Mouse (Mus musculus) gastrocnemius, postnatal 25 days (tissue): ENCODE measurements at regions not wholly inside any gene's neighbourhood (a gene's known extent, or its start where the extent isn't known, plus 50 kb on each side); places are given as distances from the start of the nearest gene placed in this dataset.

ENCODE experiments used
- DNase-seq: peaks from one replicate; pipeline ENCODE4 v3.0.0; 2022

- DNase-seq: no peak
These were observed 784.2 kb upstream of the Lrrc6 start for GRCm38 (mm10) chr15:67284941-67285340.

DNA sequence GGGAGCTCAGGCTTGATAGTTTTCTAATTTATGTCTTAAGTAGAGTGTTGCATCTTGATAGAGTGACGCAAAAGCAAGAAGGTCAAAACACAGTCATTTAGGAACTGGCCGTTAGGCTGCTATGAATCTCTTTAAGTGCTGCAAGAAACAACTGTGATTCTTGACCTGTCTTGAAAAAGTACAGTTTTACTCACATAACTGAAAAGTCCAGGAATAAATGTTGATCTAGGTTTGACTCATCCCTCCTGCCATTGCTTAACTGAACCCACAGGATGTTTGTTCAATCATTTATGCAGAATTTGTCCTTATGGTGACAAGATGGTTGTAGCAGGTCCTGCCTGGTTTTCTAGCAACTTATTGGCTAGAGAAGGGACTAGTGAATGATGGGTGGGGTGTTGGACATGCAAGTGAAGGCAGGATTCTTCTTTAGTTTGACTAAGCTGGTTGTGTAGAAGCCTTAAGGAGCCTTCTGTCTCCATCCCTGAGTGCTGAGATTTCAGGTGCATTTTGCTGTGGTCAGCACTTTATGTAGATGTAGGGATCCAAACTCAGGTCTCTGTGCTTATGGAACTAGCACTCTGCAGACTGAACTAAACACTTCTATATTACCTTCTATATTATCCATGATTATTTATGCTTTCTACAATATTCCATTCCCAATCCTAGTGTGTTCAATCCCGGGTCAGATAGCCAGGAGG is 782.7 kb upstream of the Lrrc6 start:
- no peak for DNase-seq

DNA sequence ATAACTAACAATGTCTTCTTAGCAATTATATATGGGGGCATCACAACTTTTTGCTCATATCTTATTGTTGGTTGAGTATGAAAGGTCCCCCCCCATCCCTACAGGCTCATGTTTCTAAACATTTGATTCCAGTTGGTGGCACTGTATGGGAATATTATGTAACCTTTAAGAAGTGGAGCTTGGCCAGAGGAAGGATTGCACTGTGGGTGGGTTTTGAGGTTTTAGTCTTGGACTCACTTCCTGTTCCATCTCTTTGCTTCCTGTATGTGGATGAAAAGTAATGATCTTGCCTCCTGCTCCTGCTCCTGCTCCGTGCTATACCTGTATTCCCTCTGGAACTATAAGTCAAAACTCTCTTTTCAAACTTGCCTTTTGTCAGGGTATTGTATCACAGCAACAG is 778.2 kb upstream of the Lrrc6 start:
- DNase-seq: no peak

GRCm38 (mm10) chr15:67275058-67275457 is 774.3 kb upstream of the Lrrc6 start:
- no peak for DNase-seq

GRCm38 (mm10) chr15:67272397-67272796 is 771.7 kb upstream of the Lrrc6 start:
- no peak for DNase-seq

GRCm38 (mm10) chr15:67263723-67264122 is 763.0 kb upstream of the Lrrc6 start:
- DNase-seq: no peak

- DNase-seq: no peak
These were observed 762.6 kb upstream of the Lrrc6 start for GRCm38 (mm10) chr15:67263313-67263712.

DNA sequence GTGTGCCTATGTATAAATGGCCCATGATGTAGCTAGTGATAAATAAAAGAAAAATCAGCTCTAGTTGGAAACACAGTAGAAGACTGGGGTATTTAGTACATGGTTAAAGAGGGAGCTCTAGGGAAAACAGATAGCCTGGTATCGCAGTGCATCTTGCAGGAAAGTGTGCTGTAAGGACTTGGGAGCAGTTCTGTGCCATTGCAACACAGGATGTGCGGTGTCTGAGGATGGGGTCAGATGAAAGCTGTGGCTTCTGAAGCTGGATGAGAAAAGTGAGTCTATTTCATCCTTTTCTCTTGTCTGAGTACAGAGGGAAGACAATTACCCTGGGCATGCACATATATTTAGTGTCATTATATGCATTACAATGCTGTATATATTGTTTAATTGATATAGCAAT is 761.6 kb upstream of the Lrrc6 start:
- DNase-seq: no peak

DNA sequence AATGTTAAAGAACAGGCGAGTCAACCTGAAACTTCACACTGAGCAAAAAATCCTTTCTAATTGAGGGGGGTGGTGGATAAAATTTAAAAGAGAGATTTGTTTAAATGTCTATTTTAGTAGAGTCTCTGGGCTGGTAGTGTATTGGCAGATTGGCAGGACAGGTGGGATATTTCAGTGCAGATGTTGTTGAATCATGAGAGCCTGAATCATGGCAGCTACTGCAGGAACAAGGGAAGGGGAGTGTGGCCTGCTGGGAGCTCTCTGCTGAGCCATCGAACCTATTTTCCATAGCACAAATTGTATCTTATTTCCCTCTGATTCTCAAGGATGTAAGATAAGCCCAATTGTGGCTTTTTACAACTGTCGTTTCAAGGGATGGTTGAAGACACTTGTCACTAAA is 760.0 kb upstream of the Lrrc6 start:
- no peak for DNase-seq

- no peak for DNase-seq
These were observed 748.4 kb upstream of the Lrrc6 start for GRCm38 (mm10) chr15:67249147-67249546.

DNA sequence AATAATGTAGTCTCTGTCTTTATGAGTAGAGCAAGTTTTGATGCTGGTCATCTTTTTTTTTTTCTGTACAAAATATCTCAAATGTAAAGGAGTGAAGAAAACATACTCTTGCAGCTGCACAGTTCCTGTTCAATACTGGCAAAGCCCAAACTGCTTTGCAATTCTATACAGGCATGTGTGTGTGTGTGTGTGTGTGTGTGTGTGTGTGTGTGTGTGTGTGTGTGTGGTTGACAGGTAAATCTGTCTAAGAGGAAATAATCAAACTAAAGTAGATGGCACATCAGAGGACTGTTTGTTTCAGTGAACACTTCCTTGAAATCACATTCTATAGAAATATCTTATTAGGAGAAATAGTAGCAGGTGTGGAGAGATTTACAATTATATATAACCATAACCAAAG is 747.8 kb upstream of the Lrrc6 start:
- DNase-seq: no peak

DNA sequence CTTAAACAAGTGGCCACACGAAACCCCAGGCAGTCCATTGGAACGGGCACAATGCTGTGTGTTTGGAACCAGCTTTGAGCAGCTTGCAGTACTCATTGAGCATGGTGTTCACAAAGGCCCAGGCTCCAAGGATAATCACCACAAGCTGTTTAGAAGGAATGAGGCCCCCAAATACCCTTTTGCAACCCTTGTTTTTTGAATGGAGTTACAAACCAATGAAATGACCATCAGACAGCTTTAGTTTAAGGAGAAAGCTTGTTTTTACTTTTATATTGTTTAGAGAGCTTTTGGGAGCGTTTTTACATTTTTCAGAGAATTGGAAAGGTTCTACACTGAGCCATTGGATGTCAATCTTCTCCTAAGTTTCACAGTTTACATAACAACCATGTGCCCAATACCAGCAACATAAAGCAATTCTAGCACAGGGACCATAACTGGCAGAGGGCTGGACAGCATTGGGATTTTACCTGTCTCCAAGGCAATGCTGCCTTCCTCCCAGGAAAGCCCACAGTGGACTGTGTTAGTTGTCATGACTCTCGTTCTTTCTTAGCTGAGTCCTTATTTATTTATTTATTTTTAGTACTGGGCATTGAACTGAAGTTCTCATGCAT is 745.1 kb upstream of the Lrrc6 start:
- DNase-seq: no peak

DNA sequence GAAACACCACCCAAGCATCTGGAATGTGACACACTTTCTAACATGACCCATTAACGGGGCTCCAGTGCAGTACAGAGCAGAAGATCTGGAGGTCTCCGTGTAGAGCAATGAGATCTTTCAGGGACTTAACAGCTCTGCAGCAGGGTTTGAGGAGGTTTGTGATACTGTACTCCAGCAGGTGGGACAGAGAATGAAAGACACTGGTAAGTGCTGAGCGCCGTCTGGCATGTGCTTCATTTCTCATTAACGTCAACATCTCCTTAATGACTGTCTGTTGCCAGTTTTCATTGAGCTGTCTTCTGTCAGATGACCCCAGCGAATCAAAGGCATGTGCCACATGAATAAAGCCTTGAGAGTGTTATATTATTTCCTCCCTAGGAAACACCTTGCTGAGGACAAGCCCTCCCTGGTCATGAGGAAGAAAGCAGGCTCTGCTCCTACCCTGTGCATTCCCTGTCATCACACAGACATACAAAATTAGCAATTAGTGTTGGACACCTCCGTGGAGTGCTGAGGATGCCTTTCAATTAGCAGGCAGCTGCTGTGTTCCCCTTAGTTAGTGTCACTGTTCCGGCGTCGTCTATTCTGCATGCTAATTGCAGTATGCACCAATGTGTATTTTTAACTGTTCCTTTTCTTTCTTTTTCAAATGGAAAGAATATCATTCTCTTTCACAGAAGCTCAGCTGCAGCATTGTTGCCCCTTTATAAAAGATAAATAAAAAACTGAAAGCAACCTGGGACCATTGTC is 744.4 kb upstream of the Lrrc6 start:
- no peak for DNase-seq

- no peak for DNase-seq
These were observed 734.5 kb upstream of the Lrrc6 start for GRCm38 (mm10) chr15:67235107-67235785.

- peak; percentile 13 for DNase-seq
These were observed 728.6 kb upstream of the Lrrc6 start for GRCm38 (mm10) chr15:67229359-67229758.

DNA sequence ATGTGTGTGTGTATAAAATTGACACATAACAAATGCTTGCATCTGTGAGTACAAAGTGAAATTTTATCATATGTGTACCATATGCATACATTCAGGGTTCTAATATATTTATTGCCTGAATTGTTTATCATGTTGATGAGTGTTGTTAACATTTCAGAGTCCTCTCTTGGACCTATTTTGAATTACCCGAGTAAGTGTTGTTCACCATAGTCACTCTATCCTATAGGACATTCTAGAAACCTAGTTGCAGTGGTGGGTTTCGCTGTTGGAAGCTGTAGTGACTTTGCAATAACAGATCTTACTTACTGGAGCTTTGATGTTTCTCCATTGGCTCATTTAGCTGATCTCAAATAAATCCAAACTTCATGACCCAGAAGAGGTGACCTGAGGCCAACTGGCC is 727.9 kb upstream of the Lrrc6 start:
- no peak for DNase-seq

DNA sequence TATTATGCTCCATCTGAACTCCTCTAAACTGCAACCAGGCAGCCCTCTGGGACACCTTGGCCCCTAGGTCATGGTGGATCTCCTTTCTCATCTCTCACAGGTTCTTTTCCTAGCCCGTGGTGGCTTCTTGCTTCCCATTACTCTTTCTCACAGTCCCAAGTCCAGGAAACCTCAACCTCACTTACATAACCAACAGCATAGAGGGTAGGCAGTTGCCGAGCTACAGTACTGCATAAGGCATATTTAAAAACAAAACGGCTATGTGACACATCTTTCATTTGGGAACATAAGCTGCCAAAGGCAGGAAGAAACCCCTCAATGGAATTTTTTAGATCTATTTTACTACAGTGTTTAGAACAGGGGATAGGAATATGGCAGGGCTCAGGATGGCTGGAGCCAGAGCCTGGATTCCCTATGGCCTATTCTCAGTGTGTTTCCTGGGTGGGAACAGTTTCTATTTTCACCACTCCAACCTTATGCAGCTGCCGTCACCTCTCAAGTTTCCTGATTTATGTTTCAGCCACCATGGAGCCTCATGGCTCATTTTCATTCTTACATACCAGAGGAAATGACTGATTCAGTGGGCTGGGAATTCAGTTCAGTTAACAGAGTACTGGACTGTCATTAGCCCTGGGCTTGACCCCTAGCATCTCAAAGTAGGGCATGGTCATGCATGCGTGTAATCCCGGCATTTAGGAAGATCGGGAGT is 726.9 kb upstream of the Lrrc6 start:
- peak; percentile 15 for DNase-seq

GRCm38 (mm10) chr15:67226900-67227299 is 726.2 kb upstream of the Lrrc6 start:
- DNase-seq: no peak
